Mouse (Mus musculus): ENCODE results near the gene Lars2. TPM values are rescaled to one million over a fixed set of nuclear protein-coding genes. Genes with fewer than 3 reads are reported as not detected.

The Lars2 gene
- polyA plus RNA-seq, 1 experiment from 2014 or later = 1,252 TPM

- no peaks in the 10 kb centered on the region for H3K9me3 ChIP-seq (ENCODE audit: control insufficient read depth, low read length)
- no peak for ATAC-seq (ENCODE audit: low FRiP score, low TSS enrichment)
These were observed 102.4 kb downstream of the Lars2 start for GRCm38 (mm10) chr9:123469087-123469486.

GRCm38 (mm10) chr9:123473377-123473776 is 106.7 kb downstream of the Lars2 start:
- 0 out of 2 replicates have a peak, but pooled peaks cover 4% of the 10 kb centered on the region for H3K4me1 ChIP-seq (replicated peaks; ENCODE audit: control insufficient read depth, insufficient read depth)
- no peaks in the 10 kb centered on the region for H3K9me3 ChIP-seq (ENCODE audit: control insufficient read depth, low read length)
- no peak overlapping the region for H3K4me2 ChIP-seq (replicated peaks; ENCODE audit: low read depth)
- H3K27ac ChIP-seq (replicated peaks) = no peak overlapping the region
- H3K9ac ChIP-seq (ENCODE audit: low read length) = no peak overlapping the region
- H3K4me3 ChIP-seq (ENCODE audit: low read depth, low read length) = no peak overlapping the region
- TF ChIP-seq CTCF (IDR thresholded peaks at IDR 0.05; ENCODE audit: low read depth) (no peak), EP300 (optimal IDR thresholded peaks at IDR 0.05) (no peak)
- DNase-seq (ENCODE audit: low spot score) (no peak), ATAC-seq (ENCODE audit: low FRiP score, low TSS enrichment) (no peak)
- no peaks in the 10 kb centered on the region for H3K36me3 ChIP-seq (ENCODE audit: control insufficient read depth, insufficient read depth, low read length)
- H3K27me3 ChIP-seq (ENCODE audit: control insufficient read depth, insufficient read depth, low read length) = no peaks in the 10 kb centered on the region

More at GRCm38 (mm10) chr9:123469087-123469486, 102.4 kb downstream of the Lars2 start:
- H3K9ac ChIP-seq (ENCODE audit: low read length) = no peak overlapping the region
- H3K27ac ChIP-seq (replicated peaks) = no peak overlapping the region
- H3K4me1 ChIP-seq (replicated peaks; ENCODE audit: control insufficient read depth, insufficient read depth) = no peaks in the 10 kb centered on the region
- no peak for TF ChIP-seq EP300 (optimal IDR thresholded peaks at IDR 0.05)
- TF ChIP-seq CTCF (IDR thresholded peaks at IDR 0.05; ENCODE audit: low read depth) = no peak
- no peak overlapping the region for H3K4me3 ChIP-seq (ENCODE audit: low read depth, low read length)
- H3K4me2 ChIP-seq (replicated peaks; ENCODE audit: low read depth) = no peak overlapping the region
- H3K36me3 ChIP-seq (ENCODE audit: control insufficient read depth, insufficient read depth, low read length) = no peaks in the 10 kb centered on the region
- no peak for DNase-seq (ENCODE audit: low spot score)
- no peaks in the 10 kb centered on the region for H3K27me3 ChIP-seq (ENCODE audit: control insufficient read depth, insufficient read depth, low read length)

- Histone ChIP-seq H3K27ac (replicated peaks) (no peak overlapping the region), H3K9me3 (ENCODE audit: control insufficient read depth, low read length) (no peaks in the 10 kb centered on the region), H3K4me1 (replicated peaks; ENCODE audit: control insufficient read depth, insufficient read depth) (peaks cover 12% of the 10 kb centered on the region; the same call in 1 of the 2 replicates), H3K27me3 (ENCODE audit: control insufficient read depth, insufficient read depth, low read length) (no peaks in the 10 kb centered on the region), H3K9ac (ENCODE audit: low read length) (no peak overlapping the region), H3K4me2 (replicated peaks; ENCODE audit: low read depth) (no peak overlapping the region), H3K36me3 (ENCODE audit: control insufficient read depth, insufficient read depth, low read length) (no peaks in the 10 kb centered on the region), H3K4me3 (ENCODE audit: low read depth, low read length) (no peak overlapping the region)
- ATAC-seq (ENCODE audit: low FRiP score, low TSS enrichment) = no peak
- no peak for TF ChIP-seq CTCF (IDR thresholded peaks at IDR 0.05; ENCODE audit: low read depth)
- no peak for TF ChIP-seq EP300 (optimal IDR thresholded peaks at IDR 0.05)
- no peak for DNase-seq (ENCODE audit: low spot score)
- WGBS = 76% methylated on average over 1 of the region's 1 CpGs
These were observed 108.8 kb downstream of the Lars2 start for GRCm38 (mm10) chr9:123475569-123475968.

- DNase-seq (ENCODE audit: low spot score) = no peak
- Histone ChIP-seq H3K4me3 (ENCODE audit: low read depth, low read length) (peak overlapping the region; percentile 40), H3K27ac (replicated peaks) (peak overlapping the region; percentile 78), H3K36me3 (ENCODE audit: control insufficient read depth, insufficient read depth, low read length) (no peaks in the 10 kb centered on the region), H3K9me3 (ENCODE audit: control insufficient read depth, low read length) (no peaks in the 10 kb centered on the region), H3K4me1 (replicated peaks; ENCODE audit: control insufficient read depth, insufficient read depth) (peaks cover 25% of the 10 kb centered on the region), H3K9ac (ENCODE audit: low read length) (peak overlapping the region; percentile 48), H3K4me2 (replicated peaks; ENCODE audit: low read depth) (peak overlapping the region; percentile 92), H3K27me3 (ENCODE audit: control insufficient read depth, insufficient read depth, low read length) (no peaks in the 10 kb centered on the region)
- TF ChIP-seq CTCF (IDR thresholded peaks at IDR 0.05; ENCODE audit: low read depth) = peak; percentile 66
- no peak for TF ChIP-seq EP300 (optimal IDR thresholded peaks at IDR 0.05)
- ATAC-seq (ENCODE audit: low FRiP score, low TSS enrichment) = peak; percentile 80
- WGBS = under 1% methylated on average over 22 of the region's 29 CpGs
These were observed 111.4 kb downstream of the Lars2 start for GRCm38 (mm10) chr9:123478031-123478585.

- Histone ChIP-seq H3K4me1 (replicated peaks; ENCODE audit: control insufficient read depth, insufficient read depth) (peaks cover 25% of the 10 kb centered on the region), H3K4me3 (ENCODE audit: low read depth, low read length) (peak within 1 kb of the TSS; percentile 68), H3K9ac (ENCODE audit: low read length) (peak within 1 kb of the TSS; percentile 78), H3K9me3 (ENCODE audit: control insufficient read depth, low read length) (no peaks in the 10 kb centered on the region), H3K36me3 (ENCODE audit: control insufficient read depth, insufficient read depth, low read length) (no peaks in the 10 kb centered on the region), H3K27me3 (ENCODE audit: control insufficient read depth, insufficient read depth, low read length) (no peaks in the 10 kb centered on the region), H3K4me2 (replicated peaks; ENCODE audit: low read depth) (peak within 1 kb of the TSS; percentile 92), H3K27ac (replicated peaks) (peak within 1 kb of the TSS; percentile 92)
- TF ChIP-seq CTCF (IDR thresholded peaks at IDR 0.05; ENCODE audit: low read depth) (peak; percentile 42), EP300 (optimal IDR thresholded peaks at IDR 0.05) (no peak)
- WGBS = 0% methylated on average over 35 of the region's 57 CpGs
- peak; percentile 93 for ATAC-seq (ENCODE audit: low FRiP score, low TSS enrichment)
- DNase-seq (ENCODE audit: low spot score) = peak; percentile 77
These were observed 112.0 kb downstream of the Lars2 start, which contains the start of gene Limd1 for GRCm38 (mm10) chr9:123478586-123479195. Gene Limd1, plus strand, starts transcription at chr9:123478706.

- no peaks in the 10 kb centered on the region for H3K27me3 ChIP-seq (ENCODE audit: control insufficient read depth, insufficient read depth, low read length)
- TF ChIP-seq EP300 (optimal IDR thresholded peaks at IDR 0.05) (no peak), CTCF (IDR thresholded peaks at IDR 0.05; ENCODE audit: low read depth) (no peak)
- H3K36me3 ChIP-seq (ENCODE audit: control insufficient read depth, insufficient read depth, low read length) = no peaks in the 10 kb centered on the region
- peak; percentile 41 for DNase-seq (ENCODE audit: low spot score)
- peak overlapping the region; percentile 78 for H3K9ac ChIP-seq (ENCODE audit: low read length)
- peak overlapping the region; percentile 92 for H3K27ac ChIP-seq (replicated peaks)
- WGBS = 6% methylated on average over 17 of the region's 17 CpGs
- H3K9me3 ChIP-seq (ENCODE audit: control insufficient read depth, low read length) = no peaks in the 10 kb centered on the region
- peaks cover 27% of the 10 kb centered on the region for H3K4me1 ChIP-seq (replicated peaks; ENCODE audit: control insufficient read depth, insufficient read depth)
- peak overlapping the region; percentile 92 for H3K4me2 ChIP-seq (replicated peaks; ENCODE audit: low read depth)
- peak overlapping the region; percentile 68 for H3K4me3 ChIP-seq (ENCODE audit: low read depth, low read length)
- peak; percentile 15; the same call in 1 of the 2 replicates for ATAC-seq (ENCODE audit: low FRiP score, low TSS enrichment)
These were observed 112.5 kb downstream of the Lars2 start for GRCm38 (mm10) chr9:123479196-123479669.
